9 mouse cellular contexts compared by ENCODE assay signal in the genomic region with DNA sequence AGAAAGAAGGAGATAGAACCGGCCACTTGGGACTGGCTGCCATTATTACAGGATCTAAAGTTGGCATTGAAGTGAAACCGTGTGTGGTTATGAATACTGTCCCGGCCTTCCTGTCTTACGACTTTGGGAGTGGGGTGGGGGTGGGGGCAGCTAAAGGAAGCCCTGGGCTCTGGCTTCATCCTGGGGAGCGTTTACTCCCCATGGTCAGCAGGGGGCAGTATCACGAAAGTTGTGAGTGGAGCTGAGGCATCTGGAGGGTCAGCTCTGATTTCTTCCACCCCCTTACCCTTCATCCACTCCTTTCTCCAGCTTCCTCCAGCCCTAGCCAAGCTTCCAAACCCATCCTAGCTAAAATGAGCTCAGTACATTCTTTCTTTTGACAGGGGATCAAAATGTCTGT.
DNase-seq lines count a peak whose midpoint lies in the region; ATAC-seq and TF ChIP-seq lines count a peak whose summit lies in the region.
"Had no signal": no experiment of that assay in that cellular context is flagged by ENCODE, and none has a peak within 500 bp of the region (broad histone marks: within the 10 kb centered on the region; RNA-seq: fewer than 3 reads in every experiment).

No protein-coding gene starts in this region.

- H3K9me3 ChIP-seq in hindbrain, embryonic 10.5 days: no peaks in the 10 kb centered on the region
- no peaks in the 10 kb centered on the region for H3K9me3 ChIP-seq in hindbrain, embryonic 13.5 days
- H3K9me3 ChIP-seq in midbrain, postnatal 0 days (ENCODE audit: low read length): no peaks in the 10 kb centered on the region
- H3K9me3 ChIP-seq in midbrain, embryonic 11.5 days (ENCODE audit: control insufficient read depth, low read length): no peaks in the 10 kb centered on the region
- H3K9me3 ChIP-seq in kidney, embryonic 16.5 days (ENCODE audit: low read length): no peaks in the 10 kb centered on the region
- H3K9me3 ChIP-seq: forebrain, embryonic 15.5 days had no signal

- WGBS in hindbrain, embryonic 10.5 days: 57% methylated on average over 6 of the region's 6 CpGs
- 49% methylated on average over 6 of the region's 6 CpGs for WGBS in hindbrain, embryonic 13.5 days
- 41% methylated on average over 6 of the region's 6 CpGs for WGBS in midbrain, postnatal 0 days
- 55% methylated on average over 6 of the region's 6 CpGs for WGBS in midbrain, embryonic 11.5 days
- WGBS in kidney, embryonic 16.5 days: 44% methylated on average over 6 of the region's 6 CpGs

- no peaks in the 10 kb centered on the region for H3K27me3 ChIP-seq in hindbrain, embryonic 10.5 days (ENCODE audit: insufficient read depth, poor library complexity, severe bottlenecking)
- H3K27me3 ChIP-seq in hindbrain, embryonic 13.5 days: no peaks in the 10 kb centered on the region
- H3K27me3 ChIP-seq in midbrain, postnatal 0 days (ENCODE audit: insufficient read depth, low read length): no peaks in the 10 kb centered on the region
- no peaks in the 10 kb centered on the region for H3K27me3 ChIP-seq in midbrain, embryonic 11.5 days (ENCODE audit: control insufficient read depth, insufficient read depth, low read length)
- H3K27me3 ChIP-seq in kidney, embryonic 16.5 days (ENCODE audit: insufficient read depth, low read length): no peaks in the 10 kb centered on the region
- H3K27me3 ChIP-seq: forebrain, embryonic 15.5 days had no signal

- H3K27ac ChIP-seq in hindbrain, embryonic 10.5 days: no peak overlapping the region
- H3K27ac ChIP-seq in hindbrain, embryonic 13.5 days: no peak overlapping the region
- H3K27ac ChIP-seq in midbrain, postnatal 0 days (ENCODE audit: low read depth, low read length): no peak overlapping the region
- no peak overlapping the region for H3K27ac ChIP-seq in midbrain, embryonic 11.5 days (ENCODE audit: low read depth, low read length)
- H3K27ac ChIP-seq in kidney, embryonic 16.5 days (ENCODE audit: low read length): no peak overlapping the region
- H3K27ac ChIP-seq: forebrain, embryonic 15.5 days had no signal

- no peaks in the 10 kb centered on the region for H3K4me1 ChIP-seq in hindbrain, embryonic 10.5 days (replicated peaks)
- no peaks in the 10 kb centered on the region for H3K4me1 ChIP-seq in hindbrain, embryonic 13.5 days (replicated peaks)
- no peaks in the 10 kb centered on the region for H3K4me1 ChIP-seq in midbrain, postnatal 0 days (ENCODE audit: insufficient read depth, low read length)
- H3K4me1 ChIP-seq in midbrain, embryonic 11.5 days (ENCODE audit: control insufficient read depth, insufficient read depth, low read length): no peaks in the 10 kb centered on the region
- H3K4me1 ChIP-seq in kidney, embryonic 16.5 days (ENCODE audit: insufficient read depth, low read length): no peaks in the 10 kb centered on the region
- H3K4me1 ChIP-seq: forebrain, embryonic 15.5 days had no signal

- peak; percentile 23 for DNase-seq in hindbrain, embryonic 10.5 days (ENCODE audit: low spot score)
- DNase-seq in midbrain, postnatal 0 days (ENCODE audit: low spot score): no peak
- no peak for DNase-seq in midbrain, embryonic 11.5 days (ENCODE audit: low spot score, missing footprints)
- DNase-seq in embryo, embryonic 10.5 days (ENCODE audit: low spot score): peak; percentile 50
- DNase-seq in thymus, adult 18-20 months: no peak
- DNase-seq: kidney, adult 8-10 months had no signal

- no peaks in the 10 kb centered on the region for H3K36me3 ChIP-seq in hindbrain, embryonic 10.5 days
- H3K36me3 ChIP-seq in hindbrain, embryonic 13.5 days: no peaks in the 10 kb centered on the region
- no peaks in the 10 kb centered on the region for H3K36me3 ChIP-seq in midbrain, postnatal 0 days (ENCODE audit: insufficient read depth, low read length)
- no peaks in the 10 kb centered on the region for H3K36me3 ChIP-seq in midbrain, embryonic 11.5 days (ENCODE audit: control insufficient read depth, insufficient read depth, low read length)
- no peaks in the 10 kb centered on the region for H3K36me3 ChIP-seq in kidney, embryonic 16.5 days (ENCODE audit: insufficient read depth, low read length)
- H3K36me3 ChIP-seq: forebrain, embryonic 15.5 days had no signal

- H3K9ac ChIP-seq in hindbrain, embryonic 13.5 days: no peak overlapping the region
- no peak overlapping the region for H3K9ac ChIP-seq in midbrain, postnatal 0 days (replicated peaks; ENCODE audit: low read length, poor library complexity, severe bottlenecking)
- H3K9ac ChIP-seq in midbrain, embryonic 11.5 days (ENCODE audit: low read length): no peak overlapping the region
- no peak overlapping the region for H3K9ac ChIP-seq in kidney, embryonic 16.5 days (replicated peaks; ENCODE audit: low read length)
- H3K9ac ChIP-seq: forebrain, embryonic 15.5 days had no signal

- no peak overlapping the region for H3K4me3 ChIP-seq in hindbrain, embryonic 10.5 days
- H3K4me3 ChIP-seq in hindbrain, embryonic 13.5 days: no peak overlapping the region
- no peak overlapping the region for H3K4me3 ChIP-seq in midbrain, postnatal 0 days (ENCODE audit: low read depth, low read length)
- no peak overlapping the region for H3K4me3 ChIP-seq in midbrain, embryonic 11.5 days (ENCODE audit: low read depth, low read length)
- H3K4me3 ChIP-seq in kidney, embryonic 16.5 days (ENCODE audit: low read length): no peak overlapping the region
- H3K4me3 ChIP-seq: forebrain, embryonic 15.5 days had no signal

- no peak overlapping the region for H3K4me2 ChIP-seq in hindbrain, embryonic 13.5 days
- H3K4me2 ChIP-seq in midbrain, postnatal 0 days (ENCODE audit: low read depth, low read length, poor library complexity, severe bottlenecking): no peak overlapping the region
- H3K4me2 ChIP-seq in midbrain, embryonic 11.5 days: no peak overlapping the region
- H3K4me2 ChIP-seq in kidney, embryonic 16.5 days (replicated peaks; ENCODE audit: low read depth, low read length): no peak overlapping the region
- H3K4me2 ChIP-seq: forebrain, embryonic 15.5 days had no signal

- peak; percentile 45 for TF ChIP-seq CTCF in midbrain, postnatal 0 days (IDR thresholded peaks at IDR 0.05)

- ATAC-seq in hindbrain, embryonic 13.5 days (ENCODE audit: low FRiP score): no peak
- ATAC-seq in midbrain, postnatal 0 days (ENCODE audit: low FRiP score): no peak
- no peak for ATAC-seq in midbrain, embryonic 11.5 days (ENCODE audit: low FRiP score)
- ATAC-seq in kidney, embryonic 16.5 days (ENCODE audit: low FRiP score, low TSS enrichment): no peak
- ATAC-seq: forebrain, embryonic 15.5 days had no signal

Comparison
In these comparisons a context has a peak if more than half of its experiments do, and no peak if none do; other contexts are left out.
1. DNase-seq: peak in hindbrain, embryonic 10.5 days (single experiment) and embryo, embryonic 10.5 days (single experiment); none in midbrain, postnatal 0 days (single experiment), midbrain, embryonic 11.5 days (single experiment) and thymus, adult 18-20 months (0 of 2).